Mouse (Mus musculus) fibroblast of lung, adult 2 months (primary cell): ENCODE results near the gene Glyat.

Experiments used
- DNase-seq: peaks from one replicate; pipeline ENCODE4 v3.0.0-alpha.2; 2011; ENCODE audit warnings: low read depth

Gene Glyat

DNA sequence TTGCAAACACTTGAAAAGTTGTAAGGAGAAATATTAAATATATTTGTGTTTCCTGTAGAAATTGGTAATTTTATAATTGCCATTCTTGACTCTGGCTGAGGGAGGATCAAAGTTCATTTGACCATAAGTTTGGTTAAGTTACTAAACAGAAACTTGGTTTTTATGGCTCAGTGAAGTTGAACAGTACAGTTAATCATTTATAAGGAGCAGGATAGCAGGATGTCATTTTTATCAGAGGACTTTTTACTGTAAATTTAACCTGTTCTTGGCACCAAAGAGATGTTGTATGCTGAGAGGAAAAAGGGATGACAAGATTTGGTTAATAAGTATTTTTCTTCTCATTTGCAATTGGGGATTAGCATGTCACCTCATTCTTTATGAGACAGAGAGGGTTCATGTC is 51.5 kb downstream of the Glyat start:
- no peak for DNase-seq

DNA sequence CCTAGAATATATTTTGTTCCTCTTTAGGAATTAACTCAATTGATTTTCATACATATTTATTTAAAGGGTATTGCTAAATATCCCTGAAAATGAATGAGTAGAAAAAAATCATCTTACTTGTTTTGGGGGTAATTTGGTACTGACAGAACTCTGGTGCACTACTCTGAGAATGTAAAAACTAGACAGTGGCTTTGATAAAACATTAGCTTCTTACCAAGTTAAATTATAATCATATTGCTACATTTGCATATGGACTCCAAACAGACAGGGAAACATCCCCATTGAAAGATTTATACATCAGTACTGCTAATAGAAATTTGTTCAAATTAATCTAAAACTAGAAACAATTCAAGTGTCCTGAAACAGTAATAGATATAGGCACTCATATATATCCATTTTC is 52.1 kb downstream of the Glyat start:
- DNase-seq: no peak

DNA sequence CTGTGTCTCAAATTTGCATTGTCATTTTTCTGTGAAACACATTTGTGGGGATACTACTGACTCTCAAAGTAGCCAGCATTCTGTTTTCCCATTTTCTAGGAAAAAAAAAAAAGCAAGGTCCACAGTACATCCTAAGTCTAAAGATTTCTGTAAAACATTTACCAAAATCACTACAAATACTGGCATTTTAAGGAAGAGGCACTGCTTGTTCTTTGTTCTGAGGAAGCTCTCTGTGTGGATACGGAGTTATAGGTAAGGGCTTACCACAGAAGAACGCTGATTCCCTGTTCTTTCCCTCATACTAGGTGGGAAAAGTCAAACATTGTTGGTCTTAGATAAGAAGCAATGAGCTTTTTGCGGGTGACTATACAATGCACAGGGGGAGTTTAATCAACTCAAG is 62.5 kb downstream of the Glyat start, which contains the start of gene Keg1:
TSS of gene Keg1 (plus strand) at position 197 of the 400 bp plus-strand sequence.
- no peak for DNase-seq

DNA sequence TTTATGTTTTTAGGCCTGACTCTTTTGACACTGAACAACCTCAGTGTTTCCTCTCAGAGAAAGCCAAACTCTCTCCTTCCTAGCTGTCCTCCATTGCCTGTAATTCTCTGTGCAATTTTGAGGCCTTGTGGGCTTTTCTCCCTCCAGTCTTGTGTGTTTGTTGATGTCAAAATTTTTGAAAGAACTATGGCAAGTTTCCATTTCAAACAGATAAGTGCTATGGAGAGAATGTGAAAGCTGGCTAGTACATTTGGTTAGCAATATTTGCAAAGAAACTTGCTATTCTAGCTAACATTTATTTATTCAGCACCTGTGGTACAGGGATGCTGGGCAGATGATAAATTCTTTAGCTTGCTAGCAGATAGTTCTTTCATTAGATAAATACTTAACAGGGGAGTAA is 63.1 kb downstream of the Glyat start:
- DNase-seq: no peak
